Mouse (Mus musculus): ENCODE results near the gene Dnaic1. TPM values are rescaled to one million over a fixed set of nuclear protein-coding genes. Genes with fewer than 3 reads are reported as not detected.
A peak's percentile ranks its signal among the peaks of the same experiment; 100 is the strongest.

The Dnaic1 gene
- polyA plus RNA-seq, 1 experiment from 2014 or later = 8.9 TPM

DNA sequence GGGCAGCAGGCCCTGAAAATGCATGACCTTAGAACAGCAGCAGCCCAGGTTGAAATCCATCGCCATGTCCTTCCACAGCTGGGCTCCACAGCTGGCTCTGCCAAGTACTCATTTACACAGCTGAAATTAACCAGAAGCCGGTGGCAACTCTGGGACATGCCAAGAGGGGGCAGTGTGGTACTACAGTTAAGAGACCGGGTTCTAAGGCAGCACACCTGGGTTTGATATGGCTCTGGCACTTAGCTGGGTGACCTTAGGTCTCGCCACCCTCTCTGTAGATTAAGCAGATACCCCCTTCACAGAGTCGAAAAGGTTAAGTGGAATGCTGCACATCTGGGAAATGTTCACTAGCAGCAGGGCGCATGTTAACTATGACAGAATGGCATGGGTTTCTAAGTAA, 17.0 kb upstream of the Dnaic1 start:
- H3K27ac ChIP-seq (ENCODE audit: low read length) = no peak overlapping the region
- no peaks in the 10 kb centered on the region for H3K9me3 ChIP-seq (ENCODE audit: low read length)
- no peaks in the 10 kb centered on the region for H3K27me3 ChIP-seq (replicated peaks; ENCODE audit: insufficient read depth, low read length)
- no peak overlapping the region for H3K4me3 ChIP-seq (ENCODE audit: low read depth, low read length)
- no peak overlapping the region for H3K4me2 ChIP-seq (replicated peaks; ENCODE audit: low read depth, low read length)
- TF ChIP-seq EP300 (IDR thresholded peaks at IDR 0.05) (no peak), CTCF (IDR thresholded peaks at IDR 0.05) (peak; percentile 82)
- WGBS = 32% methylated on average over 6 of the region's 6 CpGs
- DNase-seq (ENCODE audit: low spot score) = peak; percentile 70
- H3K36me3 ChIP-seq (ENCODE audit: insufficient read depth, low read length) = no peaks in the 10 kb centered on the region
- no peak overlapping the region for H3K9ac ChIP-seq (replicated peaks; ENCODE audit: low read depth)
- no peak for ATAC-seq
- no peaks in the 10 kb centered on the region; the same call in 1 of the 2 replicates for H3K4me1 ChIP-seq (ENCODE audit: insufficient read depth, low read depth, low read length)

DNA sequence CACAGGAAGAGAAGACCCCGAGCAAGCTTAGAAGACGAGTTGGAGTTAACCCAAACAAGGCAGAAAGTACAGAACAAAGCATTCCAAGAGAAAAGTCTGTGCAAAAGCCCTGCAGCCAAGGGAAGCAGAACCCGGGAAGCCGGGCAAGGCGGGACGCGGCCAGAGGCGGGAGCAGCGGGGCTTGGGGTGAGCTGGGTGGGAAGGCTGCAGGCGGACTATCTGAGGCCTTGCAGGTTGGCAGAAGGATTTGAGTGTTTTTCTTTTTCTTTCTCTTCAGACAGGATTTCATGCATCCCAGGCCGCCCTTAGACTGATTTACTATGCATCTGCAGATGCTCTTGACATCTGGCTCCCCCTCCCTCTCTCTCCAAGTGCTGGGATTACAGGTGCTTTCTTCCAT, 16.5 kb upstream of the Dnaic1 start:
- Histone ChIP-seq H3K4me1 (ENCODE audit: insufficient read depth, low read depth, low read length) (no peaks in the 10 kb centered on the region; the same call in 1 of the 2 replicates), H3K27me3 (replicated peaks; ENCODE audit: insufficient read depth, low read length) (no peaks in the 10 kb centered on the region), H3K27ac (ENCODE audit: low read length) (no peak overlapping the region), H3K9me3 (ENCODE audit: low read length) (no peaks in the 10 kb centered on the region), H3K4me3 (ENCODE audit: low read depth, low read length) (no peak overlapping the region), H3K36me3 (ENCODE audit: insufficient read depth, low read length) (no peaks in the 10 kb centered on the region), H3K4me2 (replicated peaks; ENCODE audit: low read depth, low read length) (no peak overlapping the region), H3K9ac (replicated peaks; ENCODE audit: low read depth) (no peak overlapping the region)
- WGBS = 78% methylated on average over 11 of the region's 11 CpGs
- TF ChIP-seq EP300 (IDR thresholded peaks at IDR 0.05) (no peak), CTCF (IDR thresholded peaks at IDR 0.05) (no peak)
- no peak for DNase-seq (ENCODE audit: low spot score)
- ATAC-seq = no peak

DNA sequence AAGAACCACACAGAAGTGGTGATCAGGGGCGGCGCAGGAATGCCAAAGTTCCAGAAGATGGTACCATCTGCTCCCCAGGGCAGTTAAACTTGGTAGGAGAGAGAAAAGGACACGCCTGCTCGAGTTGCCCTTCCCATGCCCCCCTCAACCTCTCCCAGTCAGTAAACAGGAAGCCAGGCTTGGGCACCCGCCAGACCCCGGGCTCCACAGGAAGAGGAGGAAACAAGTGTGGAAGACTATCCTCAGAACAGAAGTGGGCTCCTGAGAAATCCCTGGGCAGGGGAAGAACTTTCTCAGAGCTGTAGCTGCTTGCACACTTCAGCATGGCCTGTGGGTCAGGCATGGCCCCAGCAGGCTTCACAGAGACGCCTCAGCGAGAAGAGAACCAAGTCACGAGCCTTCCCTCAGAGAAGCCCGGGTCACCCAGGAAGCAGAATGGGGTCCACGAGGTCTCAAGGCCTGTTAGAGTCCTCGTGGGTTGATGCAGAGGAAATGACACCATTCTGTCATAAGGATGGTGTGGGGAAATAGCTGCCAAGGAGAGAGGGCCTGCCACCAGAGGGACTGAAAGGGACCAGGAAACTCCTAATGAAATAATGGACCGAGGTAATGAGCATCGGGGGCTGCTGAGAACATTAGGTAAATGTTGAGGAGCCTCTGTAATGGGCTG, 14.4 kb upstream of the Dnaic1 start:
- no peaks in the 10 kb centered on the region for H3K9me3 ChIP-seq (ENCODE audit: low read length)
- DNase-seq (ENCODE audit: low spot score) (peak; percentile 70), ATAC-seq (peak; percentile 92)
- H3K36me3 ChIP-seq (ENCODE audit: insufficient read depth, low read length) = no peaks in the 10 kb centered on the region
- WGBS = 30% methylated on average over 14 of the region's 14 CpGs
- no peaks in the 10 kb centered on the region; the same call in 1 of the 2 replicates for H3K4me1 ChIP-seq (ENCODE audit: insufficient read depth, low read depth, low read length)
- H3K9ac ChIP-seq (replicated peaks; ENCODE audit: low read depth) = no peak overlapping the region
- H3K27me3 ChIP-seq (replicated peaks; ENCODE audit: insufficient read depth, low read length) = no peaks in the 10 kb centered on the region
- no peak overlapping the region for H3K4me3 ChIP-seq (ENCODE audit: low read depth, low read length)
- TF ChIP-seq CTCF (IDR thresholded peaks at IDR 0.05) (peak; percentile 52), EP300 (IDR thresholded peaks at IDR 0.05) (peak; percentile 68)
- H3K27ac ChIP-seq (ENCODE audit: low read length) = peak overlapping the region; percentile 79
- H3K4me2 ChIP-seq (replicated peaks; ENCODE audit: low read depth, low read length) = peak overlapping the region; percentile 12; the same call in 1 of the 2 replicates

DNA sequence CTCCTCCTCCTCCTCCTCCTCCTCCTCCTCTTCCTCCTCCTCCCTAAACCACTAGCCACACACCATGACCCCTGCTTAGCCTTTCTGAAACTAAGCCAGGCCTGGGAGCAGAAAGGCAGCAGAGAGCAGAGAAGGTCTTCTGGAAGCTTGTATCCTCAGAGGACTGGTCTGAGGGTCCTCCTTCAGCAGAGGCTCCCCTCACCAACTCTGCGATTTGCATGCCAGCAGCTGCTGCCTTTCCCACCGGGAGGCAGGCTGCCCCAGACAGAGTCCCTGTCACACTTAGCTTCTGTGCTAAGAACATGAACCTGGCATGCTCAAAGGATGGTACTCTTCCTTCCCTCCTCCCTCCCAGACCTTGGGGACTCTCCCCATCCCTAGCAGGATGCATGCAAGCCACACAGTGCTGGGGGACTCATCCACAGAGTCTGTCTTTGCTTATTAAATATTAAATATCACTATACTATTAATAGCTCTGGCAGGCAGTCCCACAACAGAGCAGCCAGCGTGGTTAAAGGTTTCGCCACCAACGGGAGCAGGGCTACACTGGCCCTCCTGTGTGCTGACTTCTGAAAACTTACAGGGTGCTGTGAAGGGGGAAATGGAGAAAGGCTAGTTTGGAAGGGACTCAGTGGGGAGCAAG, 13.1 kb upstream of the Dnaic1 start:
- DNase-seq (ENCODE audit: low spot score) = no peak
- no peak for ATAC-seq
- Histone ChIP-seq H3K27me3 (replicated peaks; ENCODE audit: insufficient read depth, low read length) (no peaks in the 10 kb centered on the region), H3K9me3 (ENCODE audit: low read length) (no peaks in the 10 kb centered on the region), H3K36me3 (ENCODE audit: insufficient read depth, low read length) (no peaks in the 10 kb centered on the region), H3K4me1 (ENCODE audit: insufficient read depth, low read depth, low read length) (no peaks in the 10 kb centered on the region; the same call in 1 of the 2 replicates), H3K4me3 (ENCODE audit: low read depth, low read length) (no peak overlapping the region), H3K27ac (ENCODE audit: low read length) (no peak overlapping the region; the same call in 1 of the 2 replicates), H3K9ac (replicated peaks; ENCODE audit: low read depth) (no peak overlapping the region), H3K4me2 (replicated peaks; ENCODE audit: low read depth, low read length) (no peak overlapping the region)
- WGBS = 39% methylated on average over 5 of the region's 5 CpGs
- TF ChIP-seq CTCF (IDR thresholded peaks at IDR 0.05) (no peak), EP300 (IDR thresholded peaks at IDR 0.05) (no peak)

DNA sequence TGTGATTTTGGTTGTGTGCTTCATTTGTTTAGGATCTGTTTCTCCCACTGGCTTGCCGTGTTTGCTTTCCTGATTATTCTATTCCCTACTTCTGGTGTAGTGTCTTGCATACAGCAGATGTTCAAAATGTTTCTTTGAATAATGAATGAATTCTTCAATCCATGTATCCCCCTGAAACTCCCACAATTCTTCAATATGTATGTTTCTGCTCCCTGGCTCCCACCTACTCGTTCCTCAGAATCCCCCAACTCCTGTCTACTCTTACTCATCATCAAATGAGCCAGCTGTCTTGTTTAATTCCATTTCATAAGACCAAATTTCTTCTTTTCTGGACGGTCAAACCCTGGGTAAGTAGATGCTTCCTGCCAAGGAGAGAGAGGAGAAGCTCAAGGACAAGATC, 12.5 kb upstream of the Dnaic1 start:
- H3K9me3 ChIP-seq (ENCODE audit: low read length) = no peaks in the 10 kb centered on the region
- no peak for TF ChIP-seq CTCF (IDR thresholded peaks at IDR 0.05)
- TF ChIP-seq EP300 (IDR thresholded peaks at IDR 0.05) = no peak

DNA sequence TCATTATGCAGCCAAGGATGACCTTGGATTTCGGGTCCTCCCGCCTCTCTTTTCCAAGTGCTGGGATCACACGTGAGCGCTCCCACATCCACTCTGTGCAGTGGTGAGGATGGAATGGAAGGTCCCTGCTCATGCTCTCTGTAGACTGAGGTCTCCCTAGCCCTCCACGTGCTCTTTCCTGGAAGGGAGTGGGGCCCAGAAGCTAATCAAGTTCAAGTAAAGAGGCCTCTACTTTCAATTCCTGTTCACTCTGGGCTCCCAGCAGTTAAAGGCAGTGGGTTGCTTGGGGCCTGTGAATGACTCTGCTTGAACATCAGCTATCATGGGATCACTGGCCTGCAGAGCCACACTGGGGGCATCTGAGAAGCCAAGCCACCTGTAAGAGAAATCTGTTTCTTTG, 6.3 kb upstream of the Dnaic1 start:
- Histone ChIP-seq H3K4me1 (ENCODE audit: insufficient read depth, low read depth, low read length) (peaks cover 3% of the 10 kb centered on the region; the same call in 1 of the 2 replicates), H3K4me3 (ENCODE audit: low read depth, low read length) (no peak overlapping the region), H3K4me2 (replicated peaks; ENCODE audit: low read depth, low read length) (no peak overlapping the region), H3K27ac (ENCODE audit: low read length) (no peak overlapping the region), H3K9ac (replicated peaks; ENCODE audit: low read depth) (no peak overlapping the region), H3K9me3 (ENCODE audit: low read length) (no peaks in the 10 kb centered on the region), H3K36me3 (ENCODE audit: insufficient read depth, low read length) (no peaks in the 10 kb centered on the region), H3K27me3 (replicated peaks; ENCODE audit: insufficient read depth, low read length) (no peaks in the 10 kb centered on the region)
- no peak for TF ChIP-seq EP300 (IDR thresholded peaks at IDR 0.05)
- TF ChIP-seq CTCF (IDR thresholded peaks at IDR 0.05) = no peak
- ATAC-seq (no peak), DNase-seq (ENCODE audit: low spot score) (no peak)
- WGBS = 84% methylated on average over 5 of the region's 5 CpGs

More for the DNA sequence above, 12.5 kb upstream of the Dnaic1 start:
- Histone ChIP-seq H3K4me3 (ENCODE audit: low read depth, low read length) (no peak overlapping the region), H3K4me2 (replicated peaks; ENCODE audit: low read depth, low read length) (no peak overlapping the region), H3K36me3 (ENCODE audit: insufficient read depth, low read length) (no peaks in the 10 kb centered on the region), H3K4me1 (ENCODE audit: insufficient read depth, low read depth, low read length) (no peaks in the 10 kb centered on the region; the same call in 1 of the 2 replicates), H3K27me3 (replicated peaks; ENCODE audit: insufficient read depth, low read length) (no peaks in the 10 kb centered on the region), H3K9ac (replicated peaks; ENCODE audit: low read depth) (no peak overlapping the region), H3K27ac (ENCODE audit: low read length) (no peak overlapping the region; the same call in 1 of the 2 replicates)
- WGBS = 52% methylated on average over 3 of the region's 3 CpGs
- DNase-seq (ENCODE audit: low spot score) (no peak), ATAC-seq (no peak)
